Mouse (Mus musculus) liver, embryonic 14.5 days (tissue): ENCODE measurements around the gene Nenf. TPM values are rescaled to one million over a fixed set of nuclear protein-coding genes. Genes with fewer than 3 reads are reported as not detected.
A peak's percentile ranks its signal among the peaks of the same experiment; 100 is the strongest.

Source experiments
- ATAC-seq: fragments of 200-750 bp; cut with Nextera tagmentation; 2 replicates; pipeline ENCODE4 v1.8.0; 2017; ENCODE audit warnings: moderate number of reproducible peaks, mild to moderate bottlenecking, moderate library complexity; ENCODE audit not compliant: insufficient read depth
- DNase-seq, 3 experiments: peaks; one replicate each; pipeline ENCODE4 v3.0.0-alpha.2; 2012 to 2013; ENCODE audit warnings: low read depth in 3 of 3, low spot score in 3 of 3
- H3K27ac ChIP-seq: fragments of 300-500 bp; sonication (generic); 2 replicates; pipeline ENCODE4 v1.5.1; 2014; ENCODE audit warnings: moderate library complexity, mild to moderate bottlenecking, control low read depth, inconsistent platforms
- H3K27me3 ChIP-seq: fragments of 300-500 bp; sonication (generic); 2 replicates; pipeline ENCODE4 v1.6.1; 2014; ENCODE audit warnings: mild to moderate bottlenecking, low read length, moderate library complexity; ENCODE audit not compliant: control insufficient read depth, insufficient read depth
- H3K36me3 ChIP-seq: fragments of 300-500 bp; sonication (generic); replicated peaks from 2 replicates; pipeline ENCODE4 v1.6.1; 2014; ENCODE audit warnings: low read depth; ENCODE audit not compliant: control insufficient read depth, insufficient read depth
- H3K4me1 ChIP-seq, 2 experiments: fragments of 200-500 bp in 1 of 2; fragments of 300-500 bp in 1 of 2; sonication (generic) in 1 of 2; replicated peaks; 2 replicates each; pipeline ENCODE4 v1.6.1; 2012 to 2014; ENCODE audit warnings: antibody characterized with exemption in 1 of 2, inconsistent platforms in 1 of 2, low read length in 1 of 2; ENCODE audit not compliant: control insufficient read depth in 2 of 2, insufficient read depth in 2 of 2
- H3K4me2 ChIP-seq: fragments of 300-500 bp; sonication (generic); 2 replicates; pipeline ENCODE4 v1.6.1; 2014; ENCODE audit warnings: low read depth, mild to moderate bottlenecking, control low read depth, moderate library complexity
- H3K4me3 ChIP-seq, 2 experiments: fragments of 200-500 bp in 1 of 2; fragments of 300-500 bp in 1 of 2; sonication (generic) in 1 of 2; 2 replicates each; pipeline ENCODE4 v1.5.1; 2012 to 2014; ENCODE audit warnings: low read depth in 2 of 2, low read length in 2 of 2, mild to moderate bottlenecking in 2 of 2, control low read depth in 1 of 2, inconsistent platforms in 1 of 2, moderate library complexity in 1 of 2; ENCODE audit not compliant: insufficient read depth in 1 of 2
- H3K9ac ChIP-seq: fragments of 300-500 bp; sonication (generic); replicated peaks from 2 replicates; pipeline ENCODE4 v1.6.1; 2014; ENCODE audit warnings: mild to moderate bottlenecking, control low read depth, moderate library complexity
- H3K9me3 ChIP-seq: fragments of 300-500 bp; sonication (generic); 2 replicates; pipeline ENCODE4 v1.6.1; 2016; ENCODE audit warnings: low read length, mixed read lengths; ENCODE audit not compliant: control insufficient read depth
- CTCF ChIP-seq: IDR thresholded peaks from 2 replicates; pipeline ENCODE4 v1.5.1; 2016; ENCODE audit warnings: antibody characterized with exemption, low read depth, control low read depth
- EP300 ChIP-seq: IDR thresholded peaks from 2 replicates; pipeline ENCODE4 v1.6.1; 2016; ENCODE audit warnings: antibody characterized with exemption, low read depth
- WGBS: fragments of 180-500 bp; shearing (Covaris S2); extraction: QIAGEN DNeasy Blood & Tissue Kit; methylation state at CpG from one replicate; pipeline ENCODE4 v1.1.7; 2014; ENCODE audit not compliant: insufficient replicate concordance; 5-methylcytosine and 5-hydroxymethylcytosine counted together
- polyA plus RNA-seq, 2 experiments: library from polyadenylated mRNA; depleted of rRNA in 1 of 2; stranded (reverse) in 1 of 2; unstranded in 1 of 2; fragments of >200 nt; fragmentation: Nextera tagmentation in 1 of 2; extraction: Ambion mirVana in 1 of 2; gene quantifications; 2 replicates each; pipeline versions ENCODE4 v1.2.1 to v1.2.3; 2012 to 2014

The Nenf gene
- polyA plus RNA-seq, 2 experiments, result 29.4 to 34.9 TPM

DNA sequence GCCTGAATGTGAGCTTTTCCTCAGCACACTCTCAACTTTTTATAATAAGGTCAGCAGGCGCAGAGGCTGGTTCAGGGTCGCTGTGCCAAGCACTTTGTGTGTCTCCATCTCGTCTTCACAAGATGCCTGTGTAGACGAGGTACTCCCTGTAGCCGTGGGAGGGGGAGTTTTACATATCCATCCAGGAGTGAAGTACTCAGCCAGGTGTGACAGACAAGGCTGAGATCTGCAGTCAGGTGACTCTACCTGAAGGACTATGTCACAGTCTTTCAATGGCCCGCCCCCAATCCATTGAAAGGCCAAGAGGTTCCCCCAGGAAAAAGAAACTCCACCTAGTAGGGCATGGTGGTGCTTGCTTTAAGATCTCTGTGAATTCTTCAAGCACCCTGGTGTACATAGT, 4.8 kb downstream of the Nenf start:
- Histone ChIP-seq H3K27me3 (no peaks in the 10 kb centered on the region), H3K4me3 (peak overlapping the region; percentile 63 to 94), H3K36me3 (no peaks in the 10 kb centered on the region), H3K4me1 (peaks cover 4 to 11% of the 10 kb centered on the region in 2 experiments; a peak in 3 of 4 replicates), H3K9me3 (no peaks in the 10 kb centered on the region), H3K4me2 (peak overlapping the region; percentile 54), H3K9ac (no peak overlapping the region), H3K27ac (no peak overlapping the region)
- TF ChIP-seq EP300 (no peak), CTCF (no peak)
- 70% methylated on average over 6 of the region's 6 CpGs for WGBS
- DNase-seq (no peak), ATAC-seq (no peak)

GRCm38 (mm10) chr1:191312513-191312941, 5.5 kb downstream of the Nenf start:
- H3K27ac ChIP-seq, result no peak overlapping the region; the same call in 1 of the 2 replicates
- peak overlapping the region; percentile 63 to 94 for H3K4me3 ChIP-seq
- peak overlapping the region; percentile 54 for H3K4me2 ChIP-seq
- no peaks in the 10 kb centered on the region for H3K36me3 ChIP-seq
- no peaks in the 10 kb centered on the region for H3K27me3 ChIP-seq
- no peak for TF ChIP-seq EP300
- peak; percentile 98 for TF ChIP-seq CTCF
- peak overlapping the region; percentile 71 for H3K9ac ChIP-seq
- DNase-seq (peak; percentile 69 to 74 (median 70)), ATAC-seq (peak; percentile 82)
- no peaks in the 10 kb centered on the region for H3K9me3 ChIP-seq
- H3K4me1 ChIP-seq, result peaks cover 4 to 9% of the 10 kb centered on the region in 2 experiments; a peak in 3 of 4 replicates
- 0% methylated on average over 14 of the region's 14 CpGs for WGBS

- 64% methylated on average over 4 of the region's 4 CpGs for WGBS
- no peak overlapping the region for H3K4me3 ChIP-seq
- TF ChIP-seq CTCF (no peak), EP300 (no peak)
- no peak overlapping the region for H3K9ac ChIP-seq
- H3K9me3 ChIP-seq, result no peaks in the 10 kb centered on the region
- ATAC-seq (no peak), DNase-seq (no peak)
- peaks cover 0 to 3% of the 10 kb centered on the region in 2 experiments; a peak in 1 of 4 replicates for H3K4me1 ChIP-seq
- no peaks in the 10 kb centered on the region for H3K27me3 ChIP-seq
- no peak overlapping the region for H3K27ac ChIP-seq
- H3K4me2 ChIP-seq, result no peak overlapping the region
- H3K36me3 ChIP-seq, result no peaks in the 10 kb centered on the region
Observed at GRCm38 (mm10) chr1:191311296-191311898, 6.6 kb downstream of the Nenf start.

DNA sequence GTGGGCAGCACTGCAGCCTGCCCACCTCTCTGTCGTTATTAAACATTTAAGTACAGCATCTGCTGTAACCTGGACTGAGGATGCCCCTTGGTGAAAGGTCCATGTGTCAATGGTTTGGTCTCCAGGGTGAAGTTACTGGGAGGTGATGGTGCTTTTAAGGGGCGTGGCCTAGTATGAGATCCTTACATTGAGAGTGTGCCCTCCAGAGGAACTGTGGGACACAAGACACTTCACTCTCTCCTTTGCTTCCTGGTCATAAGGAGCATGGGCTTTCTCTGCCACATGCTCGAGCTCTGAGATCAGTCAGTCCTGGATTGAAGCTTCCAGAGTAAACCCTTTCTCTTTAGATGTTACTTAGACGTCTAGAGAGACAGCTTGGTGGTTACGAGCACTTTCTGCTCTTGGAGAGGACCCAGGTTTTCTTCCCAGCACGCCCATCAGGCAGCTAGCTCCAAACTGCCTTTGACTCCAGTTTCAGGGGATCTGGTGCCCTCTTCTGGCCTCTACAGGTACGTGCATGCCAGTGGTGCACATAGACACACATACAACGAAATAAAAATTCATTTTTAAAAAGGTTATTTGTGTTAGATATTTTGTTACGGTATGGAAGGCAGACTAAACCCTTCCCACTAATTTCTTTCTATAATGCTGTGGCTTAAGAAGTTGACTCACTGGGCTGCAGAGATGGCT, 10.1 kb downstream of the Nenf start:
- Histone ChIP-seq H3K27me3 (no peaks in the 10 kb centered on the region), H3K4me2 (no peak overlapping the region), H3K27ac (no peak overlapping the region), H3K4me3 (no peak overlapping the region), H3K9ac (no peak overlapping the region), H3K4me1 (no peaks in the 10 kb centered on the region), H3K36me3 (no peaks in the 10 kb centered on the region), H3K9me3 (no peaks in the 10 kb centered on the region)
- DNase-seq (no peak), ATAC-seq (no peak)
- 73% methylated on average over 9 of the region's 9 CpGs for WGBS
- TF ChIP-seq CTCF (peak; percentile 63), EP300 (no peak)

DNA sequence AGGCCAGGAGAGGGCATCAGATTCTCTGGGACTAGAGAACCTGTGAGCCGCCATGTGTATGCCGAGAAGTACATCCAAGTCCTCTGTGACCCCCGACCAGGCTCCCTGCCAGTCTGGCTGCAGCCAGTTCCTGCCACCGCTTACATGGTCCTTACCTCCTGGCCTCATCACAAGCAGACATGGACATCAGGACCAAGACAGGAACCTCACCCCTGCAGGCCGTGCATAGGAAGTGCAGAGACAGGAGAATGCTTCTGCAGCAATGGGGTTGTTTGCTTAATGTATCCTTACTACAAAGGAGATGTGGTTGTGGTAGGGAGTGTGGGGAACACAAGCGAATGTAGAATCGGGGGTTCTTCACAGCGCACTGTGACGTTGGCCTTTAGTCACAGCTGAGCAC, 11.7 kb downstream of the Nenf start:
- DNase-seq, result no peak
- TF ChIP-seq CTCF (peak; percentile 36), EP300 (no peak)
- no peak overlapping the region for H3K4me3 ChIP-seq
- no peaks in the 10 kb centered on the region for H3K4me1 ChIP-seq
- ATAC-seq, result no peak
- 85% methylated on average over 9 of the region's 9 CpGs for WGBS
- H3K36me3 ChIP-seq, result no peaks in the 10 kb centered on the region
- no peak overlapping the region for H3K4me2 ChIP-seq
- no peaks in the 10 kb centered on the region for H3K27me3 ChIP-seq
- H3K27ac ChIP-seq, result no peak overlapping the region
- no peaks in the 10 kb centered on the region for H3K9me3 ChIP-seq
- no peak overlapping the region for H3K9ac ChIP-seq
